Mouse (Mus musculus) midbrain, embryonic 16.5 days (tissue): ENCODE data around the gene Gm28308. TPM values are rescaled to one million over a fixed set of nuclear protein-coding genes. Genes with fewer than 3 reads are reported as not detected.

ENCODE experiments used
- ATAC-seq: fragments of 200-750 bp; cut with Nextera tagmentation; 2 replicates; pipeline ENCODE4 v1.8.0; 2017; ENCODE audit warnings: moderate TSS enrichment
- H3K27ac ChIP-seq: fragments of 300-500 bp; sonication (generic); 2 replicates; pipeline ENCODE4 v1.5.1; 2014; ENCODE audit warnings: mild to moderate bottlenecking, low read length, mixed read lengths
- H3K27me3 ChIP-seq: fragments of 300-500 bp; sonication (generic); 2 replicates; pipeline ENCODE4 v1.6.1; 2014; ENCODE audit warnings: low read depth, low read length, mixed read lengths; ENCODE audit not compliant: control insufficient read depth, insufficient read depth
- H3K36me3 ChIP-seq: fragments of 300-500 bp; sonication (generic); 2 replicates; pipeline ENCODE4 v1.6.1; 2014; ENCODE audit warnings: mild to moderate bottlenecking, low read length, moderate library complexity, mixed read lengths; ENCODE audit not compliant: control insufficient read depth, insufficient read depth
- H3K4me1 ChIP-seq: fragments of 300-500 bp; sonication (generic); 2 replicates; pipeline ENCODE4 v1.6.1; 2014; ENCODE audit warnings: mild to moderate bottlenecking, low read length, mixed read lengths; ENCODE audit not compliant: control insufficient read depth, insufficient read depth
- H3K4me2 ChIP-seq: fragments of 300-500 bp; sonication (generic); 2 replicates; pipeline ENCODE4 v1.6.1; 2014; ENCODE audit warnings: mild to moderate bottlenecking, low read length, mixed read lengths
- H3K4me3 ChIP-seq: fragments of 300-500 bp; sonication (generic); 2 replicates; pipeline ENCODE4 v1.5.1; 2014; ENCODE audit warnings: low read depth, mild to moderate bottlenecking, low read length, moderate library complexity, mixed read lengths
- H3K9ac ChIP-seq: fragments of 300-500 bp; sonication (generic); 2 replicates; pipeline ENCODE4 v1.6.1; 2014; ENCODE audit warnings: low read depth, low read length, mixed read lengths
- H3K9me3 ChIP-seq: fragments of 300-500 bp; sonication (generic); replicated peaks from 2 replicates; pipeline ENCODE4 v1.6.1; 2014; ENCODE audit warnings: mild to moderate bottlenecking, low read length, mixed read lengths; ENCODE audit not compliant: control insufficient read depth, poor library complexity, severe bottlenecking
- WGBS: fragments of 180-500 bp; shearing (Covaris S2); extraction: QIAGEN DNeasy Blood & Tissue Kit; methylation state at CpG from one replicate; pipeline ENCODE4 v1.1.7; 2014; 5-methylcytosine and 5-hydroxymethylcytosine counted together
- polyA plus RNA-seq: library from polyadenylated mRNA; unstranded; fragments of >200 nt; fragmentation: Nextera tagmentation; extraction: Ambion mirVana; gene quantifications from 2 replicates; pipeline ENCODE4 v1.2.1, GENCODE M21; 2015

Gm28308 gene
- polyA plus RNA-seq, 1 experiment from 2014 or later: not detected

GRCm38 (mm10) chr6:52217459-52217768 is 4.3 kb upstream of the Gm28308 start:
- Histone ChIP-seq H3K4me3 (no peak overlapping the region; the same call in 1 of the 2 replicates), H3K36me3 (no peaks in the 10 kb centered on the region), H3K9ac (no peak overlapping the region), H3K27me3 (peaks cover 87% of the 10 kb centered on the region), H3K27ac (no peak overlapping the region), H3K4me1 (peaks cover 3% of the 10 kb centered on the region; the same call in 1 of the 2 replicates), H3K4me2 (no peak overlapping the region), H3K9me3 (no peaks in the 10 kb centered on the region)
- ATAC-seq: no peak
- WGBS: 0% methylated on average over 25 of the region's 25 CpGs

- ATAC-seq: no peak
- peaks cover 3% of the 10 kb centered on the region; the same call in 1 of the 2 replicates for H3K4me1 ChIP-seq
- 2% methylated on average over 60 of the region's 60 CpGs for WGBS
- no peaks in the 10 kb centered on the region for H3K36me3 ChIP-seq
- H3K9ac ChIP-seq: no peak overlapping the region
- H3K4me3 ChIP-seq: no peak overlapping the region; the same call in 1 of the 2 replicates
- H3K4me2 ChIP-seq: no peak overlapping the region
- H3K27ac ChIP-seq: no peak overlapping the region
- no peaks in the 10 kb centered on the region for H3K9me3 ChIP-seq
- H3K27me3 ChIP-seq: peaks cover 87% of the 10 kb centered on the region
These were observed 3.7 kb upstream of the Gm28308 start for GRCm38 (mm10) chr6:52216691-52217458.

DNA sequence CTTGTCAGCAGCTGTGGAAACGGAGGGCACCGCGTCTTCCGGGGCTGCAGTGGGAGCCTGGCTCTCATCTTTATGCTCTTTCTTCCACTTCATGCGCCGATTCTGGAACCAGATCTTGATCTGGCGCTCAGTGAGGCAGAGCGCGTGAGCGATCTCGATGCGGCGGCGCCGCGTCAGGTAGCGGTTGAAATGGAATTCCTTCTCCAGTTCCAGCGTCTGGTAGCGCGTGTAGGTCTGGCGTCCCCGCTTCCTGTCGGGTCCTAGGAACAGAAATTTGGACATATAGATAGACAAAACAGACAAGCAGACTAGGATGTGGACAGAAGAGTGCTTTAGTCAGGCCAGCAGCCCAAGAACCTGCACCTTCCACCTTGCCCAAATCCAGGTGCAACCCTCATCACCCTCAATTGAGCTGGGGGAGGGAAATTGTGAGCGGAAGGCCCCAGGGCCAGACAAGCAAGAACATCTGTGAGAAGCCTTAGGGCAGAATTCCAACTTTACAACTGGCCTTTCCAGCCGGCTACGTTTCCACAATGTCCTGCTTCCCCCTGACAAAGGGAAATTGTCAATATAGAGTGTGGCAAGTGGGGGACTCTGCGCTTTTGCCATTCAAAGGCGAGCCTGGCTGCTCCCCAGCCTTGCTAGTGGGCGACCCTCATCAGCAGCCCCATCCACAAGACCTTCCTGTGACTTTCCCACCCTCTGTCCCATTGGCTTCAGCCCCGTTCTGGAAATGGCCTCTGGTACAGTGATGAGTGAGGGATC is 2.8 kb upstream of the Gm28308 start:
- Histone ChIP-seq H3K4me3 (no peak overlapping the region), H3K4me1 (peaks cover 2% of the 10 kb centered on the region; the same call in 1 of the 2 replicates), H3K4me2 (no peak overlapping the region), H3K27ac (no peak overlapping the region), H3K36me3 (no peaks in the 10 kb centered on the region), H3K9me3 (no peaks in the 10 kb centered on the region), H3K27me3 (peaks cover 91% of the 10 kb centered on the region), H3K9ac (no peak overlapping the region)
- WGBS: 4% methylated on average over 30 of the region's 30 CpGs
- no peak for ATAC-seq

- Histone ChIP-seq H3K4me2 (no peak overlapping the region), H3K4me3 (no peak overlapping the region), H3K27ac (no peak overlapping the region), H3K4me1 (peaks cover 2% of the 10 kb centered on the region; the same call in 1 of the 2 replicates), H3K9me3 (no peaks in the 10 kb centered on the region), H3K36me3 (no peaks in the 10 kb centered on the region), H3K27me3 (peaks cover 88% of the 10 kb centered on the region), H3K9ac (no peak overlapping the region)
- WGBS: 9% methylated on average over 3 of the region's 3 CpGs
- no peak for ATAC-seq
These were observed 1.9 kb upstream of the Gm28308 start for GRCm38 (mm10) chr6:52215070-52215469.

- Histone ChIP-seq H3K9me3 (no peaks in the 10 kb centered on the region), H3K36me3 (no peaks in the 10 kb centered on the region), H3K9ac (no peak overlapping the region), H3K27ac (no peak overlapping the region), H3K4me1 (peaks cover 2% of the 10 kb centered on the region; the same call in 1 of the 2 replicates), H3K27me3 (peaks cover 88% of the 10 kb centered on the region), H3K4me3 (no peak overlapping the region), H3K4me2 (no peak overlapping the region)
- 12% methylated on average over 5 of the region's 5 CpGs for WGBS
- ATAC-seq: no peak
These were observed 1.1 kb upstream of the Gm28308 start for GRCm38 (mm10) chr6:52214271-52214670.

- H3K9ac ChIP-seq: no peak overlapping the region
- H3K4me2 ChIP-seq: no peak overlapping the region
- H3K4me3 ChIP-seq: no peak overlapping the region
- no peak overlapping the region for H3K27ac ChIP-seq
- H3K36me3 ChIP-seq: no peaks in the 10 kb centered on the region
- ATAC-seq: no peak
- peaks cover 2% of the 10 kb centered on the region; the same call in 1 of the 2 replicates for H3K4me1 ChIP-seq
- H3K27me3 ChIP-seq: peaks cover 83% of the 10 kb centered on the region
- 2% methylated on average over 21 of the region's 22 CpGs for WGBS
- no peaks in the 10 kb centered on the region for H3K9me3 ChIP-seq
These were observed 502 bp downstream of the Gm28308 start for GRCm38 (mm10) chr6:52212556-52213118.

DNA sequence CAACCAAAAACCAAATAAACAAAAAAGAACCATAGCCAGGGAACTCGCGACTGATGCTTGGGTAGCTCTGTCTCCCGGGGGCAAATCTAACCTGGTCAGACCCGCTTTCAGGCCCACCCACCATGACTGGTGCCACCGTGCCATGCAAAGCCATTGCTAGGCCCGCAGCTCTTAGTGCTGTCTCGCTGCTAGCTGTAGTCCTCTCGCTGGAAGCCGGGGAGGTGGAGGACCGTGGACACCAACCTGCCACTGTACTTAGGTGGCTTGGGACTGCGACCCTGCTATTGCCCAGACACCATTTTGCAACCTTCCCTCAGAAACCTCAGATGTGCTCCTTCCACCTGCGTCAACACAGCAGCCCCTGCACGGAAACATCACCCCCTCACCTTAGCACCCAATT is 1.2 kb downstream of the Gm28308 start:
- ATAC-seq: no peak
- WGBS: 6% methylated on average over 13 of the region's 13 CpGs
- Histone ChIP-seq H3K9me3 (no peaks in the 10 kb centered on the region), H3K27me3 (peaks cover 87% of the 10 kb centered on the region), H3K4me1 (peaks cover 2% of the 10 kb centered on the region; the same call in 1 of the 2 replicates), H3K4me3 (no peak overlapping the region), H3K4me2 (no peak overlapping the region), H3K27ac (no peak overlapping the region), H3K36me3 (no peaks in the 10 kb centered on the region), H3K9ac (no peak overlapping the region)

DNA sequence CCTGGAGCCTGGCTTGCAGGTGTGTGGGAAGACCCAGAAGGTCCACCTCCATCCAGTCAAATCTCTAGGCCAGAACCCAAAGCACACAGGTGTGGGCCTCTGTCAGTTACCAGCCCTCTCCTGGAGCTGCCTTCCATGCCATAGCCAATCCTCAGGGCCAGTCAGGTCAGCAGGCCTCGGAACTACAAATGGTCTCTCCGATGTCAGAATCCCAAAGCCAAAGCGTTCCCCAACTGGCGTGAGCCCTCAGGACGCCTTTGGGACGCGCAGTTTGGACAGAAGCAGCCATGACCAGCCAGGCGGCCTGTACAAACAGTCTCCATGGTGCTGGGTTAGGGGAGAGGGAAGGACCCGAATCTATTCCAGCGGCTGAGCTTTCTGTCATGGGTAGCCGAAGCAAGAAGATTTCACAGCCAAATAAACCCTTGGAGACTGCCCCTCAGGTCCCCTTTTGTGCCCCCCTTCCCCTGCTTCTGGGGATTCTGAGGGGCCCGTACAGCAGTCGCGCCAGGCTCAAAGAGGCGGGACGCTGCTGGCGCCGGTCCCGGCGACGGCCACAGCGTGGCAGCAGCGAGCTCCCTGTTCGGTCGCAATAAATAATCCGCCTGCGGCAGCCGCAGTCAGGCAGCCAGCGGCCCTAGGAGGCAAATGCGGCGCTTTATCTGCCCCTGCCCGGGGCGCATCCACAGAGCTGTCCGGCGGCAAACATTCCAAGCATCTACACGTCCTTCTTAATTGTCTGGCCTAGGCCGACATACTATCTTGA is 1.8 kb downstream of the Gm28308 start:
- no peak overlapping the region for H3K4me3 ChIP-seq

More for the DNA sequence above, 1.8 kb downstream of the Gm28308 start:
- H3K9me3 ChIP-seq: no peaks in the 10 kb centered on the region
- WGBS: 1% methylated on average over 37 of the region's 37 CpGs
- no peak overlapping the region for H3K4me2 ChIP-seq
- H3K27ac ChIP-seq: no peak overlapping the region
- peaks cover 2% of the 10 kb centered on the region; the same call in 1 of the 2 replicates for H3K4me1 ChIP-seq
- ATAC-seq: 0 out of 2 replicates have a peak, but pooled peaks have one; percentile 11
- no peak overlapping the region for H3K9ac ChIP-seq
- H3K27me3 ChIP-seq: peaks cover 88% of the 10 kb centered on the region
- H3K36me3 ChIP-seq: no peaks in the 10 kb centered on the region
